Mouse (Mus musculus): ENCODE data around the gene Idh3b.

- TF ChIP-seq USF1 (IDR thresholded peaks at IDR 0.05; ENCODE audit: low read depth): no peak
- no peak for TF ChIP-seq CTCF (IDR thresholded peaks at IDR 0.05; ENCODE audit: control insufficient read depth, insufficient read depth, insufficient read length)
- no peak for TF ChIP-seq MYOG (IDR thresholded peaks at IDR 0.05; ENCODE audit: control insufficient read depth, extremely low read depth, insufficient read length)
- TF ChIP-seq MYOD1 (IDR thresholded peaks at IDR 0.05; ENCODE audit: control insufficient read depth, insufficient read length, low read depth): no peak
- TF ChIP-seq FOSL1 (IDR thresholded peaks at IDR 0.05; ENCODE audit: insufficient read depth, low read length, poor library complexity, severe bottlenecking): no peak
- TF ChIP-seq MAX (IDR thresholded peaks at IDR 0.05): no peak
- no peak for TF ChIP-seq CEBPB (IDR thresholded peaks at IDR 0.05; ENCODE audit: low read depth)
These were observed 18.8 kb downstream of the Idh3b start for GRCm38 (mm10) chr2:130265520-130265919.
